Mouse (Mus musculus) kidney, postnatal 4 days (tissue): ENCODE results near the gene Hmg20a.

Experiments
- DNase-seq, 2 experiments: peaks; one replicate each; pipeline ENCODE4 v3.0.0; 2021; ENCODE audit warnings: mixed read lengths in 2 of 2

The Hmg20a gene

DNA sequence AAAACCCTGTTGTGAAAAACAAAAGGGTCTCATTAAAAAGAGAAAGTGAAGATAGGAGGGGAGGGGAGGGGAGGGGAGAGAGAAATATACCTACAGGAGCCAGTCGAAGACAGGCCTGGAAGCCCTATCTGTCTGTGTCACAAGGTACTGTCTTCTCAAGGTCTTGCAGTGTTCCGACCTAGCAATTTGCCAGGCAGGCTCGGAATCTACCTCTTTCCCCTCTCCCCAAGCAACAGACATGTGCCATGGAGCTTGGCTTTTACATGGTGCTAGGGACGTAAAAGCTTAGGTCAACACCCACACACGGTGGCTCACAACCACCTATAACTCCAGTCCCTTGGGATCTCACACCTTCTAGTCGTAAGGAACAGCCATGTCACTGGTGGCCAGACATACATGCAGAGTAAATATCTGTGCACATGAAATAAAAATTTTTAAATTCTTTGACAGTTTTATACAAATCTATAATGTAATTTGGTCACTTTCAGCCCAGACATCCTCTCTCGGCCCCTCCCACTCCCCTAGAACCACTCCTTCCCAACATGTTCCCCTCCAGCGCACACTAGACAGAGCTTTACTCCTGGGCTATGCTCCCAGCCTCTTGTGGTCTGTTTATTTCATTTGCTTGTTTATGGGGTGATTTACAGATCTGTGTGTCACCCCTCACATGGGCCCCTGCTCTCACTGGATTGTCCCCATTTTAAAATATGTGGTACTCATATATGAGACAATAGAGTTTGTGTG, 81.1 kb downstream of the Hmg20a start:
- no peak for DNase-seq

DNA sequence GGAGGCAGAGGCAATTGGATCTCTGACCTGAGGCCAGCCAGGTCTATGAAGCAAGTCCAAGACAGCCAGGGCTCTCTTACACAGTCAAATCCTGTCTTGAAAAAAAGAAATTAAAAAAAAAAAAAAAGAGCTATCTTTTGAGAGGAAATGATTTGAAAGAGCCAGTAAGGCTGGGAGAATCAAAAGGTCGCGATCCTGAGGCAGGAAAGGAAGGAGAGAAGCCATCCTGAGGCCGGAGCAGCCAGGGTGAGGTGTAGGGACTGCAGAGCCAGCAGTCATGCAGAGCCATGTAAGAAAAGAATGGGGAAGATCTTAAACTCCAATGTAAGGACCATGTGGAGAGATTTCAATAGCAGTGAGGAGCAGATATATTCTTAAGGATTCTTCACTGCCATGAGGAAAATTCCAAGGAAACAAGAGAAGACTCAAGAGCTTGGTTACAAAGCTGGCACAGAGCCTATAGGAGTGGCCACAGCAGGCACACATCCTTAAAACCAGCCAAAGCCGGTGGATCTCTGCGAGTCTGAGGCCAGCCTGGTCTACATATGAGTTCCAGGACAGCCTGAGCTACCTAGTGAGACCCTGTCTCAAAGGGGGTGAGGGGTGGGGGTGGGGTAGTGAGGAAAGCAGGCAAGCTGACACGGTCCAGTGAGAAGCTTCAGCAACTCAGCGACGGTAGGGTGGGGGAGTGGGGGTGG, 82.6 kb downstream of the Hmg20a start:
- DNase-seq: no peak

DNA sequence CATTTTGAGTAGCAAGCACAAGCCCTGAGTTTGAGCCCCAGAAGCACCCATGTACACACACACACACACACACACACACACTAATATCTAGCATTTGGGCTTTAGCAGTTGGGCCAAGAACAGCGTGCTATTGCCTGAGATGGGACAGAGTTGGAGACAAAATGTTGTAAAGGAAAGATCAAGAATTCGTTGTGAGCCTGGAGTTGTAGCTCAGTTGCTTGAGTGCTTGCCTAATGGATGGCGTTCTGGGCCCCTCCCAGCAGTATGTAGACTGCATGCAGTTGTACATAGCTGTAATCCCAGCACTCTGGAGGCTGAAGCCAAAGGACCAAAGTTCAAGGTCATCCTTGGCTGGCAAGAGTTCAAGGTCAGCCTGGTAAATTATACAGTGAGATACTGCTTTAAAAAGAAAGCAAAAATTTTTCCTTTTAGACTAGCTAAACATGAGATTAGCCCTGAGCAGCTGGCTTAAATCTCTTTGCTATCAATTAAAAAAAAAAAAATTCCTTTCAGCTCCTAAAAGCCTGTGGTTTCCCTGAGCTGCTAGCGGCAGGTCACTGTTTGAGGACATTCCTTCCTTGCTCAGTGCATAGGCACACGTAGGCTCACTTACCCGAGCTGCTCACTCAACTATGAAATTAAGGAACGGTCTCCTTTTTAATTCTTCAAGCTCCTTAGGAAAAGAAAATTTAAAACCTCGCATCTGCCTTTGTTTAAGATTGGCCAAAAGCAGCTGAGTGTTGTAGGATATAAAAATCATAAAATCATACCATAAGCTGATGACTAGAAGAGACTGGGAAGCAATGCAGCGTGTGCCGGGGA, 83.5 kb downstream of the Hmg20a start:
- peak; percentile 76 to 80 for DNase-seq

DNA sequence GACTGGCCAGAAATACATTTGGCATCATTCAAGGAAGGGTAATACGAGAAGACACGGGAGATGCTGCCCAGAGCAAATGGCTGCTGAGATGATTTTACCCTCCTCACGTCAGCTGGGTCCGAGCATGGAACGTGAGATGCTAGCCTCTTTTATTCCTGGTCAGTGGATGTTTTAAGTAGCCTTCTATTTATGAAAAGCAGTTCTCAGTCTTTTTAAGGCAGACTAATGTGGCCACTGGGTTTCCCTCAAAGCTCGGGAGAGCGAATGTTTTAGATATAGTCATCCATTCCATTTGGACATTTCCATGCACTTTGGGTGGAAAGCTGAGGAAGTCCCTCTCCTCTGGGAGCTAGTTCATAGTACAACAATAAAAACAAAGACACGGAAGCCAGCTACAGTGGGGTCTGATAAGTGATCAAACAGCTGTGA, 84.1 kb downstream of the Hmg20a start:
- DNase-seq: peak in 1 of 2 experiments; percentile 42

DNA sequence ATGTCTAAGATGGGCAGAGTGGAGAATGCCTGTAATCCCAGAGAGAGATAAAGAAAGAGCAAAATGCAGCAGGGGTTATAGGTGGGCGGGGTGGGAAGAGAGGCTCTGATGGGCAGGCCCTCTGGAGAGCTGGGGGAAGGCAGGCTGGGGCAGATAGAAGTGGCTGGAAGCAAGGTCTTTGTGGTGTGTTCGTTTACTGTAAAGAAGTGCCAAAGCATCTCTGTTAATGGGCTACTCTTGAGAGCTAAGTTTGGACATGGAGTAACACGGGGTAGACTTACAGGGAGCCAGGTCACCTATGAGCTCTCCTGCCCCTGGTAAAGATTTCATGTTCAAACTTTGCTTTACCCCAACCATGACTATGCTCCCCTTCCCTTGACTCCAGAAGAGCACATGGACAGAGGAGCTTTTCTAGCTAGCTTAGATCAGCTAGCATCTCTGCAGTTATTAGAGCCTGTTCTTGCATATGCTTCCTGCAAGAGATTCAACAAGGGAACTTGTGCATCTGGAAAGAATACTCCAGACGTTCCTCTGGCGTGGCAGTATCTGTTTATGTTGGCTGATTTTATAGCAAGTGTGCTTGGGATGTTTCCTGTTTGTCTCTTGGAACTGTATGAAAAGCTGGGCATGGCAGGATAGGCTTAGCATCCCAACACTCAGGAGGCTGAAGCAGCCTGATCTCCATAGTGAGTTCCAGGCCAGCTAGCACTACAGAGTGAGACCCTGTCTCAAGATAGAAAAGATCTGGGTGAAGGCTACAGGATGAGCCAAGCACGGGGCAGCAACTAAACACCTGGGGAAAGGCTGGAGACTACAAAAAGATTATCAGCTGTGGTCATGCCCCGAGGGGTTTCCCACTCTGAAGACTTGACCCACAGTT, 85.5 kb downstream of the Hmg20a start:
- no peak for DNase-seq

DNA sequence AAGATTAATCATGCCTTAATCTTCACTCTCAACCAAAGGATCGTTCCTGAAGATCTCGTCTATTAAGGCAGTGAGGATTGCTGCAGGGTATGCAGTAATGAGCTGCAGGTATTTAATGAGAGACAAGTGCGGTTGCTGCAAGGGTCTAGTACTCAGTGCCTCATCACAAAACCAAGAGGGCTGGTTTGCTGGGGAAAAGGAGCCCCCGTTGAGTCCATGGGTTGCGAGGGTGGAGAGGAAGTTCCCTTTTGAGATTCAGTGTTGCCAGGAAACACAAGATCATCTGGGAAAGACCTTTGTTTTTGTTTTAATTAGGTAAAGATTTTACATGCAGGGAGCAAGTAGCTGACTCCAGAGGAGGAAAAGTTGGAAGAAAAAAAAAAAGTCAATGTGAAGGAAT, 86.1 kb downstream of the Hmg20a start:
- no peak for DNase-seq

DNA sequence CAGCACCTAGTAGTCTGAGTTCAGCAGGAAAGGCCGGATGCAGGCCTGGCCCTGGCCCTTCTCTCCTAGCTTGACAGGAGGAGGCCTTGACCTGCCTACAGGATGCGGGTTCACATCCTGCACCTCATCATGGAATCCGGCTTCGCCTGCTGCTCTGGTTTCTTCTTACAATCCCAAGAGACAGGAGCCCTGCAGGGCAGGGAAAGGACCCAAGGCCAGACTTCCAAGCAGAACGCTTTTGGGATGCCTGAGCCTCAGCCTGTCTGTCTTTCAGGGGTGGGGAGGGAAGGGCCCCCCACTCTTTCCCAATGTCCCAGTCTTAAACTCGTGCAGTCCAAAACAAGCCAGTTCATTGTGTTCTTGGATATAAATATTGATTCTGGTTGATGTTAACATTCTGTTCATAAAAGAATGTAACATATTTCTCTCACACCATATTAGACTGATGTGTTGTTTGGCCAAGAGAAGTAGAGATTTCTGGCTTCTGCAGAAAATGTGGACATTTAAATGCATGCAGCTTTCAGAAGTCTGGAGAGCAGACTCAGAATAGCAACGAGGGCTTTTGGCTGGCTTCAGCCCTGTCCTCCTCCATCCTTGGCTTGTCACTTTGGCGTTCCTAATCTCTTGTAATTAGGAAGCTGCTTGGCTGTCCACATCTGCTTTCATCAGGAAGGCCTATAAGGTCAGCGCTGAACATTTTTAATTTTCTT, 86.8 kb downstream of the Hmg20a start:
- DNase-seq: peak; percentile 59 to 76

DNA sequence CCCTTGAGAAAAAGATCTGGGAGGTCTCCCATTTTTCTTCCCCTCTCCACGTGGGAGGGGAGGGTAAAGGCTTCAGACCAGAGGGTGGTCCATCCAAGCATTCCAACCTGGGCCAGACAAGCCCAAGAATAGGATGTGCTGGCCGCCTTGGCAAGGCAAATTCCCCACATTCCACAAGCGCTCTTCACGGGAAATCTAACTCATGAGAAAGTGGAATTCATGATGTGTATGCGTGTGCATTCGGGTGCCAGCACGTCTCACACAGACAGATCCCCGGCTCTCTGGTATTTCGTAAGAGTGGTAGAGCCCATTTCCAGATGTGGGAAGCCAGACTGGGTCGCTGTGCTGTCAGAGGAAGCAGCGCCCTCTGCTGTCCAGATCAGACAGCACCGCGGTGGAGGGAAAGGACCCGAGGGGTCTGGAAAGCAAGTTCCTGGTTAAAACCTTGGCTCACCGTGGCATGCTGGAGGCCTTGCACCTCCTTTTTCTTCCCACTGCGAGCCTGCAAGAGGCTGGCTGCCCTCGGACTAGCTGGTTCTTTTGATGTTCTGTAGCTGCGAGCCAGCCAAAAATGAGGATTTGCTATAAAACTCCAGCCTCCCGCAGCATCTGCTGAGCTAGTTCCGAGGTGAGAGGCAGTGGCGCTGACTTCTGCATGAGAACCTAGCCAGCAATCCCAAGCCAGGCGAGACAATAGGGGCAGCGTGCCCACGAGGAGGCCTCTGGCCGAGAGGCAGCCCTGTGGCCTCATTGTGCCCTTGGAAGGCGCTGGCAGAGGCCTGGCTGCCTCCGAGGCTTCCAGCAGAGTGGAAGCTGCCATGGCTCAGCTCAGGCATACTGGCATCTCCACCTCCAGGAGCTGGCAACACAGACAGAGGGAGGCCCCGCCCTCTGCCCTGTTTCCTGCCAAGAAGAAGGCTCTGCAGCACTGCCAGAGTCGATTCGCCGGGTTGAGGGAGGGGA, 87.7 kb downstream of the Hmg20a start:
- peak; percentile 96 to 97 for DNase-seq

DNA sequence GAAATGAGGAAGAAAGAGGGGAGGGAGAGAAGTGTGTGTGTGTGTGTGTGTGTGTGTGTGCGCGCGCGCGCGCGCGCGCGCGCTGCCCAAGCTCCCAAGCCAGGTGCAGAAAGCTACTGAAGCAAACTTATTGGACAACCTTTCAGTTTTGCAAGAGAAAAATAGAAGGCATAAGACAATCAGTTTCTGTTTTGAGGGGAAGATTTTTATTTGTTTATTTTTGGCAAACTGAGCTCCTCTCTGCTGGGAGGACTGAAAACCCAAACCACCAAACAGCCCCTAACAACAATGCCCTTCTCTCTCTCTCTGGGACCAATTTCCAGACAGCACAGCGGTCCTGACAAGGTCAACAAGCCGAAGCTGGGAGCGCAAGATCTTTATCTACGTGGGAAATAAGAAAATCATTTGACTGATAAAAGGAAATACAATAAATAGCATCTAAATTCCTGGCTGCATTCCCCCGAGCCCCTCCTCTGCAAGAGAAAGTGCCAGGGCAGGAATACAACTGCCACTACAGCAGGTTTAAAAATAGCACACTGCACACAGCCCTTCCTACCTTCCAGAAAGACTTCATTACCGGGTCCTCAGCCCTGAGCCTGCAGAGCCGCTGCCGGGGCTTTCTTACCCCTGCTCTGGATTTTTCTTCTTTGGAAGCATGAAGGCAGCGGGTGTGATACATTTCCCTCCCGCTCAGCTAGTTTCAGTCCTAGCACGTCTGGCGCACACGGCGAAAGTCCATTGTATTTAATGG, 88.7 kb downstream of the Hmg20a start:
- peak; percentile 54 to 69 for DNase-seq

DNA sequence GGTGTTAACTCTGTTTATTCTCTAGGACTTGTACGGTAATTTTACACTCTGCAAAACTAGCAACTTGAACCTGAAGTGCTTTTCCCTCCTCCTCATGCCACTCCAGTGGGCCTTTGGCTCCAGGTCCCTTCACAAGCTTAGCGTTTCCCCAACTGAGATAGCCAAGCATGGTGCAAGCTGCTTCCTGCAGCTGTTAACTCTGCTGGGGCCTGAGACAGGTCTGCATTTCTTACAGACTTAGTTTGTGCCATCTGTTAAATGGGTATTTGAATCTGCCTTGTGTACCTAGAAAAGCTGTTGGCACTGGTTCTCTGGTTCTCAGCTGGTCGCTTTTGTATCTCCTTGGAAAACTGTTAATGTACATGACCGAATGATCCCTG, 89.3 kb downstream of the Hmg20a start:
- no peak for DNase-seq

DNA sequence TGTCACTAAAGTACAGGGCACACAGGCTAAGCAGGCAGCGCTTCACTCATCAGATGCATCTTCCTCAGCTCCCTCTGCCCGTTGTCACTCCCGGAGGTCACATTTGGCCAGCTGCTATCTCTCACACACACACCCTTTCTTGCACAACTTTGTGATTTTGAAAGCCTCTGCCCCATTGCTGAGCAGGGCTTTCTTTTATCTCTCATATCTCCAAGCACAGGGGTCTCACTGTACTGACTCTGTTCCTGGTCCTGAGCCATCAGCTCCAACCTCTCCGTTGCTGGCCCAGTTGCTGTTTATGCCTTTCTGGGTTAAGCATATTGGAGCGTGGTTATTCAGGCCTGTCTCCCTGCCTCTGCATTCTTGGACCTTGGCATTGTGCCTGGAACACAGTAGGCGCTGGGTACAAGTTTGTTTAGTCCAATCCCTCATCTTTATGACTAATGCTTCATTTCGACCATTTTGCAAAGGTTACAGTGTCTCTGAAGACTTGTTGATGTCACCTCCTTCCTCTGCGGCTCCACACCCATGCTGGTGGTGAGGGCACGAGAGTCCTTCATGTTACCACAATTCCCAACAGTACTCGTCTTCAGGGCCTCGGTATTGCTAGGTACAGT, 90.5 kb downstream of the Hmg20a start:
- peak in 1 of 2 experiments; percentile 56 for DNase-seq

DNA sequence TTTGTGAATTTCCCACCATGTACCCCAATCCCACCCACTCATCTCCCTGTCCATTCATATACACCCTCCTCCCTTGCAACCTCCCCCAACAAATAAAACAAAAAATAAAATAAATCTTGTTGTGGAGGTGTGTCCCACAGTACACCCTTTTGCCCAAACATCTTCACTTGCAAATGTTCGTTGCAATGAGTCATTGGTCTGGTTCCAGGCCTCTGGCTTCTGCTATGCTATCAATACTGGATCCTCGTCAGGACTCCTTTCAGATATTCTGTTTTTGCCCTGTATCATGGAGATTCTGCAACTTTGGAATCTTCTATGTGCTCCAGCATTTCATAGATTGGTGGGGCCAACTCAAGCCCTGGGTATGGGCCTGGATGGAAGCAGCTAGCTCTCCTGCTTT, 91.9 kb downstream of the Hmg20a start:
- no peak for DNase-seq

DNA sequence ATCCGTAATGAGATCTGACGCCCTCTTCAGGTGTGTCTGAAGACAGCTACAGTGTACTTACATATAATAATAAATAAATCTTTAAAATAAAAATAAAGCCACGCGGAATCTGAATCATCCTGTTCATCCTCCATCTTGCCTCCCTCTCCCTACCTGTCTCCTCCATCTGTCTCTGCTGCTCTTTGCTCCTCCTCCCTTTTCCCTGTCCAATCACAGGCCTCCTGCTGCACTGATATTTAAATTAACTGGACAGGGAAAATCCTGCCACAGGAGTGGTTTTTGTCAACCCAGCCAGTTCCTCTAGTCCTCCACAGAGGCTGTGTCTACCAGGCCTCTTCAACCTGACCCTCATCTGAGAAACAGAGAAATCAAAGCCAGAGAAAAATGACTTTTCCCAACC, 94.1 kb downstream of the Hmg20a start:
- DNase-seq: no peak

DNA sequence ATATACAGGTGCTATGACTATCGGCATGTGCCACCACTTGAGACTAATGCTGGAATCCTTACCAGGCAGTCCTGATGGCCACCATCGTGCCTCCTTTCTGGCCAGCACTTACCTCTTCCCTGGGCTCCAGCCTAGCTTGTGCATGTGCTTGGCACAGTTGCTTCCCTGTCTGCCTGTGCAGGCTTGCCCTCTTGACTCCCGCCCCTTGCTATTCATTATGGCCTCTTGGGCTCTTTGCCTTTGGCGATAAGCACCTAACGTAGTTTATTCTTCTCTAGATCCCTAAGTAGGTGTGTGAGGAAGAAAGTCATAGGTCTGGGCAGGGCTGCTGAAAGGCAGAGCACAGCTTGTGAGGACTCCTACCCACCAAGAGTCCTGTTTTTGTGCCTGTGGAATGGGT, 96.7 kb downstream of the Hmg20a start:
- no peak for DNase-seq

DNA sequence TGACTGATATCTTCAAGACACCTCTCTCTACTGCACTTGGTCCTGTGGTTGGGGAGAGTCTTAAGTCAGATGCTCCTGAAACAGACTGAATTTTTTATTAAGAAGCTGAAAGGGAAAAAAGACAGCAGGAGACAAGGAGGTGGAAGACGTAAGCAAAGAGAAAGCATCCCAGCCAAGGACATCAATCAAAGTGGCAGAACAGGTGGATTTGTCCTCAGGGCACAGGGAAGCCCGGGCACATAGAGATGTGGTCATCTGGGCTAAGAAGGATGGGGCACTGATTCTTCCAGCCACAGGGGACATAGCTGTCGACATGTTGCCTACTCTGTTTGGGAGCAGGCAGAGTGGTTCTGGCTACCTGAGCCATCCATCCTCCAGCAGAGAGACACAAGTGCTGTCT, 97.8 kb downstream of the Hmg20a start:
- DNase-seq: no peak

DNA sequence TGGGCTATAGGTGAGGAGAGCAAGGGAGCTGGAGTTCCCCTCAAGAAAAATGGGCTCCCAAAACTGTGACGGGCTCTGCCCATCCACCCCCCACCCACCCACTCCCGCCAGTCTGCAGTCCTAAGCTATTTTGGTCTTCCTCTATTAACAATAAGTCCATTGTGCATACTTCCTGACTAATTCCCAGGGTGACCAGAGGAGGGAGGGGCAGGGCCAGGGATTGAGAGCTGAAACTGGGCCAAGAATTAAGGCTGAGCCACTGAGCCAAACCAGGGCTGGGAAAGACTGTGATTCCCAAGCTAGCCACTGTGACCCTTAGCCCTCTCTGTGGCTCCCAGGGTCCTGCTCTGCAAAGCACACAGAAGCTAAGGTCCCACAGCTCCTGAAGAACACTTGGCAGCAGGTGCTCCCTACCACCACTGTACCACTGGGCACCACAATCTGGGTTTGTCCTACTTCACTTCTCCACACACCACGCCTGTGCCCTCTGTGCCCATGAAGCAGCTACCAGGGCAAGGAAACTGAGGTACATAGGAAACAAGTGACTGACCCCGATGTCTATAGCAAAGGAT, 98.4 kb downstream of the Hmg20a start:
- peak in 1 of 2 experiments; percentile 64 for DNase-seq

DNA sequence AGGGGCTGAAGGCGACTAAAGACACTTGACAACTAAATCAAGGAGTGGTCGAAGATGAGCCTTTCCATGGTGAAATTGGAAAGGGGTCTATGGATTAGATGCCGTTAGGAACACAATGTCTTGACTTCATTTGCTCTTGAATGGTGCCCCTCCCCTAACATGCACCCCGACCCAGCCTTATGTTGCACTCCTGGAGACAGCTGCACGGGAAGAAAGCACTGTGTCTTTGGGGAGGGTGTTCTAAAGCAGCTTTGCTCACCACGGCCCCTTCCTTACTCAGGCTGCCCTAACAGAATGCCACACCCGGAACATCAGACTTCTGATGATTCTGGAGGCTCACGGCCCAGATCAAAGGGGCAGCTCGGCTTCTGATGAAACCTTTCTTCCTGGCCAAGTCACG, 103.9 kb downstream of the Hmg20a start:
- no peak for DNase-seq

DNA sequence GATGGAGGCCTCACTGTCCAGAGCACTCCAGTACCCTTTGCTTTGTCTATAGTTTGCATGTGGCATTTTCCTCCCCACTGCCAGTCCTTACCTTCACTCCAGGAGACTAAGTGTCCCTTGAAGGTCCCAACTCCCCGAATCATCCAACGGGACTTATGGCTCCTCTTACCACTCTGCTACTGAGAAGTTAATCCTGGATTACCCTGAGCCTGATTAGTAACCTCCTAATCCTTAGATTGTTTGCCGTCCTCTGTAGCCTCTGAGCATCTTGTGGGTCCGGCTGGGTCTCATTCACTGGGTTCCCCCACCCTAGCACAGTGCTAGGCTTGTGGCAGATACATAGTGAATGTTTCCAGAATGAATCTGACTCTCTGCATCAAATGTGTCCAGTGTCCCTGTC, 109.5 kb downstream of the Hmg20a start:
- DNase-seq: no peak

DNA sequence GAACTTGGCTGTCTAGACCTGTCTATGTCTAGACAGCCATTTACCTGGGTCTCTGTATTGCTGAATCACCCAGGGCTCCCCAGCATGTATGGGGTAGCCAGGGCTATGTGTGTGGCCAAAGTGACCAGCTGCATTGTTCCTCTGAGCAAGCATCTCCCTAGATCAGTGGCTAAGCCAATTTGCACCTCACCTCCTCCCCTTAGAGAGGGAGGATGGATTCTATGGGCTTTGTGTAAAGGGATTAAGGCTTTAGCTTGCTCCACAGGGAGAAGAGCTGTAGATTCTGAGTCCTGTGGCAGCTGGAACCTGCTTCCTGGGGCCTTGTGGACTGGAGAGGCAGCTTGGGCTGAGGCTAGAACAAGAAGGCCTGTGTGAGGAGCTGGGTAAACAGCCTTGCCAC, 113.6 kb downstream of the Hmg20a start:
- DNase-seq: no peak
